ENCODE assay signal across 11 mouse cellular contexts in genomic region chr1:132468926-132469325, GRCm38 (mm10). TPM values are rescaled to one million over a fixed set of nuclear protein-coding genes. Genes with fewer than 3 reads are reported as not detected.
DNase-seq lines count a peak whose midpoint lies in the region; ATAC-seq lines count a peak whose summit lies in the region.
"Had no signal": no experiment of that assay in that cellular context is flagged by ENCODE, and none has a peak within 500 bp of the region (broad histone marks: within the 10 kb centered on the region; RNA-seq: fewer than 3 reads in every experiment).

No protein-coding gene starts in this region.

- H3K4me3 ChIP-seq in intestine, embryonic 16.5 days (ENCODE audit: low read length) = no peak overlapping the region
- H3K4me3 ChIP-seq: hindbrain, embryonic 13.5 days; liver, embryonic 12.5 days had no signal

- ATAC-seq in intestine, embryonic 16.5 days = no peak
- ATAC-seq: liver, embryonic 12.5 days had no signal

- DNase-seq in cerebellum, postnatal 14 days = peak; percentile 15 to 17
- DNase-seq in cerebellum, adult 9-10 months = no peak
- peak; percentile 10 for DNase-seq in kidney, adult 9 months
- no peak for DNase-seq in kidney, adult 18-20 months
- peak; percentile 45 for DNase-seq in NIH3T3 (ENCODE audit: low read depth)
- DNase-seq in yolk sac, embryonic 10.5 days (ENCODE audit: low spot score) = no peak
- no peak for DNase-seq in right cerebral cortex, adult 2 months (ENCODE audit: low spot score in 2 of 2)
- DNase-seq: thymus, postnatal 25 days had no signal

- H3K9ac ChIP-seq in intestine, embryonic 16.5 days (ENCODE audit: low read depth, low read length) = no peak overlapping the region
- H3K9ac ChIP-seq: hindbrain, embryonic 13.5 days; liver, embryonic 12.5 days had no signal

- H3K27me3 ChIP-seq in intestine, embryonic 16.5 days (replicated peaks; ENCODE audit: control insufficient read depth, insufficient read depth, low read length) = no peaks in the 10 kb centered on the region
- H3K27me3 ChIP-seq: hindbrain, embryonic 13.5 days; liver, embryonic 12.5 days had no signal

- no peak overlapping the region for H3K4me2 ChIP-seq in intestine, embryonic 16.5 days (ENCODE audit: low read depth, low read length)
- H3K4me2 ChIP-seq: hindbrain, embryonic 13.5 days; liver, embryonic 12.5 days had no signal

- H3K36me3 ChIP-seq in intestine, embryonic 16.5 days (ENCODE audit: control insufficient read depth, insufficient read depth, low read length) = no peaks in the 10 kb centered on the region

- H3K9me3 ChIP-seq in intestine, embryonic 16.5 days (ENCODE audit: control insufficient read depth, low read length) = no peaks in the 10 kb centered on the region
- H3K9me3 ChIP-seq: hindbrain, embryonic 13.5 days; liver, embryonic 12.5 days had no signal

- H3K4me1 ChIP-seq in intestine, embryonic 16.5 days (ENCODE audit: control insufficient read depth, insufficient read depth, low read length) = no peaks in the 10 kb centered on the region
- H3K4me1 ChIP-seq: hindbrain, embryonic 13.5 days had no signal

- H3K27ac ChIP-seq in intestine, embryonic 16.5 days (ENCODE audit: low read length) = 0 out of 2 replicates have a peak overlapping the region, but pooled peaks have one; percentile 23
- H3K27ac ChIP-seq: hindbrain, embryonic 13.5 days; liver, embryonic 12.5 days had no signal

RNA-seq across cellular contexts. Expression of gene Rbbp5, which starts 8.2 kb away (rescaled TPM):
- 36.5 and 36.9 TPM in 2 replicates for polyA plus RNA-seq in intestine, embryonic 16.5 days (2015; fragmentation: Nextera tagmentation; extraction: Ambion mirVana)

RNA-seq across cellular contexts. Expression of gene Tmem81, which starts 37.1 kb away (rescaled TPM):
- polyA plus RNA-seq in intestine, embryonic 16.5 days (2015; fragmentation: Nextera tagmentation; extraction: Ambion mirVana) = 1.4 and 1.7 TPM in 2 replicates

RNA-seq across cellular contexts. Expression of gene Dstyk, which starts 51.6 kb away (rescaled TPM):
- polyA plus RNA-seq in intestine, embryonic 16.5 days (2015; fragmentation: Nextera tagmentation; extraction: Ambion mirVana) = 6.2 and 6.3 TPM in 2 replicates

Comparison
In these comparisons a context has a peak if more than half of its experiments do, and no peak if none do; other contexts are left out.
1. DNase-seq: peak in cerebellum, postnatal 14 days (2 of 2), kidney, adult 9 months (single experiment) and NIH3T3 (single experiment); none in cerebellum, adult 9-10 months (single experiment), kidney, adult 18-20 months (single experiment), yolk sac, embryonic 10.5 days (single experiment) and right cerebral cortex, adult 2 months (0 of 2).